Mouse (Mus musculus): ENCODE results near the gene Rab29.
"Not testable (repeated sequence)": the region's sequence is repeated elsewhere in the genome, so short reads cannot be mapped to it uniquely, and the experiment has no call there.

Rab29 gene

DNA sequence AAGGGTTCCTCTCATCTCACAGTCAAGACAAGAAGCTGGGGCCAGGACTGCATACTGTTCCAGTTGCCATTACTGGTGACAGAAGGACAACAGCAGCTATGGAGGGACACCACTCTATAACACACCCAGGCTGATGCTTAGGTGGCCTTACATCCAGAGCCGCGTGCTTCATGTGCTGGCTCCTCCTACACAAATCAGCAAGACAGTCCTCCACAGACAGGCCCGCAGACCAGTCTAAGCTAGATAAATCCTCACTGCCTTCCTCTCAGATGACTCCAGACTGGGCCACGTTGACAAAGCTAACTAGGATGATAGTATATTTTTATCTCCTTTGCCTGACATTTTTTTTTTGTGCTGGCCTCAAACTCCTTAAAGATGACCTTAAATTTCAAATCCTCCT lies 5.2 kb upstream of the Rab29 start:
- in situ Hi-C loops (cut with MboI; ENCODE audit: low sequenced_read_pairs) = no loop called here

DNA sequence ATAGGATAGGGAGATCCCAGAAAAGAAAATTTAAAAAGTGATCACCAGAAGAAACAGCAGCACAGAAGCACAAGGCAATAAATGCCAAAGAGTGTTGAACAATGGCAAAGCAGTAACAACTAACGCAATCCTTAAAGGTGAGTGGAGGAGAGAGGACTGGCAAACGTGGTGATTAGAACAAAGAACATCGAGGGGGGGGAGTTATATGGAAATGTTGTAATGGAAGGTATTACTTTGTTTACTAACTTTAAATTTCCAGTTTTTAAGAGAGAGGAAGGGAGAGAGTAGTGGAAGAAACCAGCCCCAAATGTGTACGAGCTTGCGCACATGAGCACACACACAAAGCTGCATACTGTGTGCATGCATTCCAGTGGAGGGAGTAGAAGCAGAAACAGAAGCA lies 1.4 kb upstream of the Rab29 start:
- in situ Hi-C loops (cut with MboI; ENCODE audit: low sequenced_read_pairs) = no loop called here

DNA sequence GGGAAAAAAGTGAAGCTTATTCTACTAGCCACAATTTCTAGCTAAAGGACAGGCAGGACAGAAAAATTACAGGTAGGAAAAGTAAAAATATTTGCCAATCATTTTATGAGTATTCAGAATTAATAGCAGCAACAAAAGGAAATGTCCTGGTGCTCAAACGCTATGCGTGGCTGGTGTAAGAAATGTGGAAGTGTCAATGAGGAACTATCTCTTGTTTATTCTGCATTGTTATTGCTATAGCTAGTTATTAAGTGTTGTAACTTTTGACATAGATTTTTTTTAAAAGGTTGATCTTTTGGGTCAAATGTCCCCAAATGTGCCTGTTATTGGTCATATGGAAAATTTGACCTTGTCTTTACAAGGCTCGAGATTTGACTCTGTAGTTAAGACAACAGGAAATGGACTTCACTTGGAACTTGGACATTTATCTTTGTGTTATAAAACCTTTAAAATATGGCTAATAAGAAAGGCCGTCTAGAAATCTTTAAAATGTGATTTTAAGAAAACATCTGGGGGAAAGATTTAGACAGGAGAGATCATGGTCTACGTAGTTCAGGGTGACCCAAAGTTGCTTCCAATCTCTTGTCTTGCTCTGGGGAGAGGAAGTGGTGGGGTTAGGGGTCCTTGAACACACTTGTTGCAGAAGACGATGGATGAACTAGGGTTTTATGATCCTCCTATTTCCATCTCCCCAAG lies 572 bp upstream of the Rab29 start:
- in situ Hi-C loops (cut with MboI; ENCODE audit: low sequenced_read_pairs) = no loop called here

DNA sequence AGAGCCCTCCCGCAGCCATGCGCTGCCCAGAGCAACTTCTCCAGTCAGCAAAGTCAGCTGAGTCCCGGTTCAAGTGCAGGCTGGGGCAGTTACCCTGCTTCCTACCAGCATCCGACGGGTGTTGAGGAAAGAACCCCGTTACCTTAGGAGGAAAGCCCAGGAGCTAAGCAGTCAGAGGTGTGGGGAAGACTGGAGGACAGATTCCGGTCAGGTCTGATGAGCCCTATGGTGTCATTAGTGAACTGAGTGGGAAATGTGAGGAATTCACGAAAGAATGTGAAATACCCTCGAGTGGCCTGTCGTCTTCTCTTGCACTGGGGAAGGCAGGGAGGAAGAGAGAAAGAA lies 894 bp downstream of the Rab29 start:
- in situ Hi-C loops (cut with MboI; ENCODE audit: low sequenced_read_pairs) = no loop called here

DNA sequence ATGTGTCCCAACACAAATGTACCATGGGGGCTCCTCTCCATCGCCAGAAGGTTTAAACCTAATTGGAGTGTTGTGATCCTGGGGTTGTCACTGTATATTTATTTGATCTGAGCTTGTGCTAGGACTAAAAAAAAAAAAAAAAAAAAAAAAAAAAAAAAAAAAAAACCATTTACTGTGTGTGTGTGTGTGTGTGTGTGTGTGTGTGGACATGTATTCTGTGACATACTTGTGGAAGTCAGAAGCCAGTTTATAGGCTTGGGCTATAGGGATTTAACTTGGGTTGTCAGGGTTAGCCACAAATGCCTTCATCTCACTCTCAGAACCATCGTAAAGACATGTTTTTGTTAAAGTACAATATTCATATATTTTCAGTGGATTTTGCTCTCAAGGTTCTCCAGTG lies 2.5 kb downstream of the Rab29 start:
- in situ Hi-C loops (cut with MboI; ENCODE audit: low sequenced_read_pairs) = no loop called here

DNA sequence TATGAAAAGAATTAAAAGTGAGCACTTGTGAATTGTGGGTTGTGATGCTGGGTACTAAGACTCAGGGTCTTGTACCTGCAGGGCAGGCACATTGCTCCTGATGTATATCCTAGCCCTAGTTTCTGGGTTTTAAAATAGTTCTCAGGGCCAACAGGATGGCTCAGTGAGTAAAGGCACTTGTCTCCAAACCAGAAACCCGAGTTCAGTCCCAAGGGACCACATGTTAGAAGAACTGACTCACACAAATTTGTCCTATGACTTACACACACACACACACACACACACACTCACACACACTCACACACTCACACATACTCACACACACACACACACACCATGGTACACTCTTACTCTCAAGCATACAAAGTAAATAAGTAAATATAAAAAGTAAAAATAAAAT lies 5.8 kb downstream of the Rab29 start:
- in situ Hi-C loops (cut with MboI; ENCODE audit: low sequenced_read_pairs) = no loop called here

DNA sequence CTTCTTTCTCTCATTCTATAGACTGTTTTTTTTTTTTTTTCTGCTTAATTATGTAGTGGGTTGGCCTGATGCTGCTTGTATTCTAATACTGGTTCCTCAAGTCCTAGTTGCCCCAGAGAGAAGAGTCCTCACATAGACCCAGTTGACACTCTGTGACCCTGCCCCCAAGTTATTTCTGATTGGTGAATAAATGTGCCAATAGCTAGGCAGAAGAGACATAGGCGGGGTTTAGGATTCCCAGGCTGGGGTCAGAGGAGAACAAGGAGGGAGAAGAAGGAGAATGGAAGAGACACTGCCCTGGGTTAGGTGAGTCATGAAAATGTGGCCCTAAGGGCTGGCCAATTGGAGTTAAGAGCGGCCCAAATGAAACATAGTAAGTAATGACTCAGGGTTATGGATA lies 12.8 kb downstream of the Rab29 start:
- in situ Hi-C loops (cut with MboI; ENCODE audit: low sequenced_read_pairs) = no loop called here

DNA sequence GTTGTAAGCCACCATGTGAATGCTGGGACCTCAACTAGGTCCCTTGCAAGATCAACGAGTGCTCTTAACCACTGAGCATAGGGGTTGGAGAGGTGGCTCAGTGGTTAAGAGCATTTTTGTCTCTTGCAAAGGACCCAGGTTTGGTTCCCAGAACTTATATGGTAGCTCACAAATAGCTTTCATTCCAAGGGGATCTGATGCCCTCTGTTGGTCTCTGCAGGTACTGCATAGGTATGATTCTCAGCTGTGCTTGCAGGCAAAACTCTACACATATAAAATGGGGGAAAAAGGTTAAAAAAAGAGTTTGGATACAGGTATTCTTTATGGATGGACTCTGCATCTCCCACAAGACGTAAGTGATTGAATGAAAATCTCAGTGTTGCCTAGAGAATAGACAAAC lies 15.8 kb downstream of the Rab29 start:
- in situ Hi-C loops (cut with MboI; ENCODE audit: low sequenced_read_pairs) = no loop called here

DNA sequence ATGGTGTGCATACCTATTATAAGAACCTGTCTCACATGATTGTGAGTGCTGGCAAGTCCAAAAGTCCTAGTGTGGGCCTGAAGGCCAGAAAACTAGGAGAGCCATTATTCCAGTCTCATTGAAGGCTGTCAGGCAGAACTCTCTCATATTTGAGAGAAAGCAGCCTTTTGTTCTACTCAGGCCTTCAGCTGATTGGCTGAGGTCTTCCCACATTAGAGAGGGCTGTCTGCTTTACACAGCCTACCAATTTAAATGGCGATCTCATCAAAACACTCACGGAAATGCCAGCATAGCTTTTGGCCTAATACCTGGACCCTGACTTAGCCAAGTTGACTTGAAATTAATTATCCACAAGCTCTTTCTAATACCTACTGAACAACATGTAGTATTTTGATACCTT lies 19.1 kb downstream of the Rab29 start:
- in situ Hi-C loops (cut with MboI; ENCODE audit: low sequenced_read_pairs) = no loop called here

DNA sequence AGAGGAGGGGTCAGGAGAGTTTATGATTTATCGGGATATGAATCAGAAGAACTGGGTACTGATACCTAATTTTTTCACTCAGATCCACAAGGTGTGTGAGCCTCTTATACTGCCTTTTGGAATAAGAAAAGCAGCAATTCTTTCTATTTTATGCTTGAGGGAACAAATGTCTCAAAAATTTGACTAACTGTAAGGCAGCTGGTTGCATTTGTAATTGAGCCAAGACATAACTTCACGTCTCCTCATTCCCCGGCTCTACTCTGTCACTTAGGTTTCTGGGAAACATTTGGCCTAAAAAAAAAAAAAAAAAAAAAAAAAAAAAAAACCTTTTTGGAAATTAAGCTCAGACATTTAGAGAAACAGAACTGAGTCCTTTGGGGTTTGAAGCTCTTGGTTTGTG lies 19.6 kb downstream of the Rab29 start:
- in situ Hi-C loops (cut with MboI; ENCODE audit: low sequenced_read_pairs) = no loop called here

DNA sequence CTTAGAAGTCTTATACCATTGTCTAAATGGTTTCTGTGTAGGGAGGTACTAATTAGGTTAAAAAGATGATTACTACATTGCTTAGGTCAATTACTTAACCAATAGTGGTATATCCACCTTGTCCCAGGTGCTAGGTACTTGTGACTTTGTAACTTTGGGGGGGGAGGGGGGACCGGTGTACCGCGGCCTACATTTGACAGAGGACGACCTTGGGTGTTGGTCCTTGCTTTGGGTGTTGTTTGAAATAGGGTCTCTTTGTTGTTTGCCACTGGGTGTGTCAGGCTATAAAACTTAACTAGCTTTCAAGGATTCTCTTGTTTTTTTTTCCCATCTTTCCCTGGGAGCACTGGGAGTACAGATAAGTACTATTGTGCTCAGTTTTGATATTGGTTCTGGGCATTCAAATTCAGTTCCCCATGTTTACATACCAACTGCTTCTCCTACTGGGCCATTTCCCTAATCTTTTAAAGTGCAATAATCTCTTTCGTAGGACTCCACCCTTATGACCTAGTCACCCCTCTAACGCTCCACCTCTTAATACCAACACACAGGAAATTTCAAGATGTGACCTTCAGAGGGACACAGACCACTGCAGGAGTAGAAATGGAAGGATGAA lies 23.1 kb downstream of the Rab29 start:
- in situ Hi-C loops (cut with MboI; ENCODE audit: low sequenced_read_pairs) = no loop called here

DNA sequence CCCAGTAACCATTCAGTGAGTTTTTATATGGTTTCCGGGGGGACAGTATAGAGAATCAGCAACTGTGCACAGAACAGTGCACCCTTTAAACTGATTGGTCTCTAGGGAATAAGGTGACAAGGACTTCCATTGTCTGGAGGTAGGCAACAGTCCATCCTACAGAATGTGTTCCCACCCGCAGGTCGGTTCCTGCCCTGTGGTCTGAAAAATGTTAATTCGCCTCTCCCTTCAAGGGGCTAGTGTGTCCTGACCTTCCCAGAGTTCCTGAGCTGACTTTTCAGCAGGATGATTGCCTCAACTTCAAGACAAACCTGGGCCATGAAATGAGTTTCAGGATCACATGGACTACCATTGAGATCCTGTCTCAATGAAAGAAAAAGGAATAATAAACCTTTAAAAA lies 24.4 kb downstream of the Rab29 start:
- in situ Hi-C loops (cut with MboI; ENCODE audit: low sequenced_read_pairs) = no loop called here

DNA sequence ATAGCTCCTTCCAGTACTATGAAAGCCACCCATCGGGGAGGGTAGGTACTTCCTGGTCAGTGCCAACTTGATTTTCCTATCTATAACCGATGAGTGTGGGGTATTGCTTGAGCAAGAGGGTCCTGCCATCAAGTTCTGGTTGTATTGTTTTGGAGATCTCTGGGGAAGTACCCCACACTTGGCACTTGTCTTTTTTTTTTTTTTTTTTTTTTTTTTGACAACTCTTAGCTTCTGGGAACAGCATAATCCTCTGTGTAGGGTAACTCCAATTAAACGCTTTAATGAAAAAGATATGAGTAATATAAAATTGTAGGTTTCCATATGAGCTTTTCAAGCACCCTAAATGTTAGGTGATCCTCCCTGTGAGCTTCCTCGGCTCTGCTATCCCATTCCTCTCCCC lies 35.7 kb downstream of the Rab29 start:
- in situ Hi-C loops (cut with MboI; ENCODE audit: low sequenced_read_pairs) = no loop called here

DNA sequence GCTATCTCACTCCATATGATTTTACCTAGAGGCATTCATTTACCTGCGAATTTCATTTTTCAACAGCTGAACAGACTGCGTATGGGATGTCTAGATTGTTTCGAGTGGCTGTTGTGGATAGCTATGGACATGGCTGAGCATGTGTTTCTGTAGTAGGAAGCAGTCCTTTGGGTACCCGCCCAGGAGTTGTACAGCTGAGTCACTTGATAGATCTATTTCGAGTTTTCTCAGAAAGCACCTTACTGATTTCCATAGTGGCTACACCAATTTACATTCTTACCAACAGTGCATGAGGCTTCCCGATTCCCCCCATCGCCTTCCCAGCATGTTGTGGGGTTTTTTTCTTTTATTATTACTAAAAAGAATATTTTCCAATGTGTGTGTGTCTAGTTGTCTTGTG lies 36.2 kb downstream of the Rab29 start:
- in situ Hi-C loops (cut with MboI; ENCODE audit: low sequenced_read_pairs) = no loop called here

DNA sequence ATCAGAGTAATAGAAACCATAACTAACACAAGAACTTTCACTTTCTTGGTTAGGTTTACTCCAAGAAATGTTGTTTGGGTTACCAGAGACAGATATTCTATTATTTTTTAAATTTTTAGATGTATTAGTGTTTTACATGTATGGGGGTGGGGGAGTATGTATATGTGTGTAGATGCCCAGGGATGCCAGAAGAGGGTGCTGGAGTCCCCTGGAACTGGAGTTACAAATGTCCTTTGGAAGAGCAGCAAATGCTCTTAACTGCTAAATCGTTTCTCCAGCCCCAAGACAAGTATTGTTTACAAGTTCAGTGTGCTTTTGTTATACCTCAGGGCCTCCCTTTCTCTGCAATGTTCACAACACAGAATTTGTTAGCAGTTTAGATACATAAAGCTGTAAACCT lies 38.5 kb downstream of the Rab29 start:
- in situ Hi-C loops (cut with MboI; ENCODE audit: low sequenced_read_pairs) = no loop called here

DNA sequence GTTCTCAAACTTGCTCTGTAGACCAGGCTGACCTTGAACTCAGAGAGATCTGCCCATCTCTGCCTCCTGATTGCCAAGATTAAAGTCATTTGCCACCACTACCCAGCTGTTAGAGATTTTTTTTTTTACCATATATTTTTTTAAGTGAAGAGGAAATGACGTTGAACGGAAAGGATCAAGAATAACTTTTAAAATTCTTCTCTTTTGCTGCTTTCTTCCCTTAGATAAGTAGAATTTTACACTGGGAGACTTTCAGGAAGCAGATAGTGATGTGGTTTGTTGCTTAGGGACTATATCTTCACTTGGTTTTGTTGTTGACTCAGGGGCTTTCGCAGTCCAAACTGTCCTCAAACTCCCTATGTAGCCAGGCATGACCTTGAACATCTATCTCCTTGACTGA lies 41.4 kb downstream of the Rab29 start:
- in situ Hi-C loops (cut with MboI; ENCODE audit: low sequenced_read_pairs) = no loop called here

DNA sequence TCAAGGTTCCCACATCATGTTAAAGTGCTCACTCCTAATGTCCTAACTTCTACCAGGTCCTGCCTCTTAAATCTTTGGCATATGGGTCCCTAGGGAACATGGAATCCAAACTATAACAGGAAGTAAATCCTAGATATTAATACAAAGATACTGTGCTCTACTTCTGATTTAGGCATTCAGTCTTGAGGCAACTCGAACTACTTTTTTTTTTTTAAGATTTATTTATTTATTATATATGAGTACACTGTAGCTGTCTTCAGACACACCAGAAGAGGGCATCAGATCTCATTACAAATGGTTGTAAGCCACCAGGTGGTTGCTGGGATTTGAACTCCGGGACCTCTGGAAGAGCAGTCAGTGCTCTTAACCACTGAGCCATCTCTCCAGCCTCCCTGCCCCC lies 42.2 kb downstream of the Rab29 start:
- in situ Hi-C loops (cut with MboI; ENCODE audit: low sequenced_read_pairs) = not testable (repeated sequence)

DNA sequence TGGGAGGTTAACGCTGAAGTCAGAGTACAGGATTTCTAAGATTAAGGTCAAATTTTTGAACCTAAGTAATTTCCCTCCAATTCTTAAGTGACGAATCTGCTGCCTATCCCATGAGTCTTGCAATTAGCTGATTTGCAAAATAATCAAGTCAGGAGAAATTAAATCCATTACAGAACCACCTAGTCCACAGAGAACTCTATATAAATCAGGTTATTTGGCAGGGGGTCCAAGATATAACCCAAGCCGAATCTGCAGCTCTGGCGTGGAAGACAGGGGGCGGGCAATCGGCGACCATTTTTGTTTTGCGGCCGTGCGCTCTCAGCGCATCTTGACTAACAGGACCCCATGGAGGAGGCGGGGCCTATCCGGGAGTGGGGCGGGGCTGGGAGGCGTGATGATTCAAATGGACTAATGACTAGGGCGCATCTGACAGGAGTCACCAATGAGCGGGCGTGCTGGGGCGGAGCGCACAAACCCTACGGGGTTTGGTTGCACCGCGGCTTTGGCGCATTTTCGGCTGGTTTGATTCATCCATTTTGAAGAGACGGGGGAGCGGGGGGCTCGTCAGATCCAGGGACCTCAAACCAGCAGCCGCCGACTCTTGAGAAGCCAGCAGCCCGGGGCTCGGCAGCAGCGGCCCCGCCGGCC lies 43.1 kb downstream of the Rab29 start, which contains the start of gene Nucks1:
Gene Nucks1 (plus strand): TSS at position 534 of the 648 bp plus-strand sequence.
- in situ Hi-C loops (cut with MboI; ENCODE audit: low sequenced_read_pairs) = no loop called here

DNA sequence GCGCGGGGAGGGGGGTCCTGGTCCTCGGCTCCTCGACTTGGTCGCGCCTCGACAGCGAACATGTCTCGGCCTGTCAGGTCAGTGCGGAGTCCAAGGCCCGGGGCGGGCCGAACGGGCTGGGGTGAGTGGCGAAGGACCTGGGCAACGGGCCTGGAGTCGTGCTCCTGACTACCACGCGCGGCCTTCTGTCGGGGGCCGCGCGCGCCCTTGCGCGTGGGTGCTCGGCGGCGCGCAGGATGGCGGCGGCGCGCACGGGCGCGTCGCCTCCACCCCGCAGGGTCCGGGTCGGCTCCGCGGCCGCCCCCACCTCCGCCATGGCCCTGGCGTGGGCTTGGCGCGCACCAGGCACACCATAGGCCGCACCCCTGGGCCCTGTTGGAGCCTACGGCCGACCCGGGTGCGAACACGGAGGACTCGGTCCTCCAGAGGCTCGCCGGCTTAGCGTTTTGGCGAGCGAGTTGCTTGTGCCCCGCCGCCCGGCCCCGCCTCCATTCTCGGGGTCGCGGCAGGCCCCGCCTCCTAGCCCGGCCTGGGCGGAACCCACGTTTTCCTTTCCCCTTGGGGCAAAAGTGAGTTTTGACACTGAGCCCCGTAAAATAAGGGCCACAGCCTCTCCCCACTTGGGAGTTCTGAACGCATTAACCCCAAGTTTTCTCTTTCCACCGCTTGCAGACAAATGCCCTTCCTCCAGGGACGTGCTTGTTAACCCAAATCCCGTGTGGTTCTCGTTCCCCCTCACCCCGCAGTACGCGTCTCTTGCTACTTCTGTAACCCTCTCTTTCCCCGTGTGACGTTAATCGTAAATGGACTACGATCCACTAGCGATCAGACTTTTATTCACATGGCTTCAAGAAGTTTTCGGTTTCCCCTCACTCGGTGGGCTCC lies 43.9 kb downstream of the Rab29 start:
- in situ Hi-C loops (cut with MboI; ENCODE audit: low sequenced_read_pairs) = no loop called here

DNA sequence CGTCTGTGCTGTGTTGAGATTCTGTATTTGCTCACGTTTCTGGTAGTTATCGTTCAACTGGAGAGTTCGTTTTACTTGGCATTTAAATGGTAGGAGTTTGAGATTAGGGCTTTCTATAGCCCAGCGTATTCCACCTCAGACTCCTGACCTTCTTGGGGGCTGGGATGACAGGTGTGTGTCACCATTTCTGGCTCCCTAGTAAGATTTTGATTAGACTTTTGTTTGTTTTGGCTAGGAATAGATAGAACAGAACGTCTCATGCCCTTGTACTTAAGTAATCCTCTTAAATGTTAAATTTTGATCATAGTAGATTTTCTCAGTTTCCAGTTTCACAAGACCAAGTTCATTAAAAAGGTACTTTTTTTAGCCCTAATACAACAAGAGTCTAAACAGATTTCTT lies 50.6 kb downstream of the Rab29 start:
- in situ Hi-C loops (cut with MboI; ENCODE audit: low sequenced_read_pairs) = no loop called here

DNA sequence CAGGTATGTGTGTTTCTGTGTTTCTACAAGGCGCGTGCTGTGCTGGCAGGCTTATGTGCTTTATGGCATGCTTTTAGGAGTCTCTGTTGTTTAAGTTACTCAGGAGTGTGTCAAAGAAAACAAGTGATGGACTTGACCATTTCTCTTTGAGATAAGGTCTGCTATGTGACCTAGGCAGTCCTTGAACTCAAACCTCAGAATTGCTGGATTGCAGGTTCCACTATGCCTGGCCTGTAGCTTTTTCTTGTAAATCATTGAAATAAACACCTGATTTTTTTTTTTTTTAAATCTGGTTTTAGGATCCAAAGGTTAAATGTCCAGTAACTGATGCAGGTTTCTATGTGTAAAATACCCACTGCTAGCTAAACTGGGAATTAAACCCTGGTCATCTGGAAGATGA lies 52.0 kb downstream of the Rab29 start:
- in situ Hi-C loops (cut with MboI; ENCODE audit: low sequenced_read_pairs) = no loop called here

DNA sequence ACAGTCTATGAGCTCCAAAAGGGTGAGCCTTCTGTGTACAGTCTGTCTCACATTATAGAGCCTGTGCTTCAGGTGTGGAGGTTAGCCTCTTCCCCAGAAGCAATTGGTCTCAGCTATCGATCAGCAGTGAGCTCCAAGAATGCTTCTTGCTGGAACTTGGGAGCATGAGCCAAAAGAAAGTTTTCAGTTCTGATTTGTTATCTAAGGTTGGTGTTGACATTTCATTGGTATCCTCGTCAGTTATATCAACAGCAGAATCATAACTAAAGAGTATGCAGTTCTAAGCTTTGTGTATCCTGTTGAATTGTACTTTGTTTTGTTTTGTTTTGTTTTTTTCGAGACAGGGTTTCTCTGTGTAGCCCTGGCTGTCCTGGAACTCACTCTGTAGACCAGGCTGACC lies 55.1 kb downstream of the Rab29 start:
- in situ Hi-C loops (cut with MboI; ENCODE audit: low sequenced_read_pairs) = no loop called here

All from CH12F3 (cell line).